Mouse (Mus musculus): ENCODE data around the gene Polr2f. TPM values are rescaled to one million over a fixed set of nuclear protein-coding genes. Genes with fewer than 3 reads are reported as not detected.

The Polr2f gene
- total RNA-seq (2015) (46.0 and 49.2 TPM in 2 replicates), total RNA-seq (2017) (39.6 and 54.1 TPM in 2 replicates)

DNA sequence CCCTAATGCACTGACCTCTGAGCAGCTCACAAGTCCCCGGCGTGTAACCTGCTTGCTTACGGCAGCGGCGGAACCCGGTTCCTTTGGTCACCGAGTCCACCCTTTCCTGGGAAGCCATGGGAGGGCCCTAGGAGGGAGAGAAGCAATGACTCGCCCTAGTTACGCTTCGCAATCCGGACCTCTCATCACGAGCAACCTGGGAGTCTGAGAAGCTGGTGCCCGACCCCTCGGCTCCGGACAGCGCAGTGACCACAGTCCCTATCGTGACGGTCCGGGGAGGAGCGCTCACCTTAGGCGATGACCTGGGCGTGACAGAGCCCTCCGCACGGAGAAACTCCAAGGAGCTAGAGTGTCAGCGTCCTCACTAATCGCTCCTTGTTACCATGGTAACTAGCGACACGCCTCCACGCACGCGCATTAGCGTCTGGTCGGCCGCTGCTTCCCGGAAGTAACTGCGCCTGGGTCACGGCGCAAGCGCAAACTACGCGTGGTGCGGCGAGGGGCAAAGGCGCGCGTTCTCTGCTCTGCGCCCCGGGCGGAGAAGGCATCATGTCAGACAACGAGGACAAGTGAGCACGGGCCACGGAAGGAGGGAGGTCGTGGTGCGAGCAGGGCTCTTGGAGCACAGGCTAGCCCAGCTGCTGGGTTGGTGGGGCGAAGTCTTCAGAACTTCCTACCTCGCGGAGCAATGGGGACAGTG lies at the start of gene Polr2f, which contains the start of gene 1700088E04Rik:
Gene Polr2f, plus strand, starts transcription at position 144 of the 700 bp plus-strand sequence.
Gene 1700088E04Rik, minus strand, starts transcription at position 388 of the 700 bp plus-strand sequence.
- peak; percentile 98 for ATAC-seq (ENCODE audit: poor library complexity, severe bottlenecking)

DNA sequence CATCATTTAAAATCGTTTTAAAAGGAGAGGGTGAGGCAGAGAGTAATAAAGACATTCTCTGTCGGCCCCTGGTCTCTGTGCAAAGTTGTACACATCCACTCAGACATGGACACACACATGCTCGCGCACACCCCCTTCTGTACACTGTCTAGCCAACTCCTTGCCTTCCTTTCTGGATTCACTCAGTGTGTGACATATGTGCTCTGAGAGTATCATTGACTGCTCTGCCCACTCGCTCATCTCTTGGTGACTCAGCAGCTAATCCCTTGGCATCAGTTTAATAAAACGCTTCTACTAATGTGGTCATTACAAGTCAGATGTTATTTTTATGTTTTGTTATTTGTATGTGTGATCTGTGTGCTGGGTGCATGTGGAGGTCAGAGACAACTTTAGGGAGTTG lies 48.5 kb upstream of the Polr2f start:
- no peak for ATAC-seq (ENCODE audit: poor library complexity, severe bottlenecking)

DNA sequence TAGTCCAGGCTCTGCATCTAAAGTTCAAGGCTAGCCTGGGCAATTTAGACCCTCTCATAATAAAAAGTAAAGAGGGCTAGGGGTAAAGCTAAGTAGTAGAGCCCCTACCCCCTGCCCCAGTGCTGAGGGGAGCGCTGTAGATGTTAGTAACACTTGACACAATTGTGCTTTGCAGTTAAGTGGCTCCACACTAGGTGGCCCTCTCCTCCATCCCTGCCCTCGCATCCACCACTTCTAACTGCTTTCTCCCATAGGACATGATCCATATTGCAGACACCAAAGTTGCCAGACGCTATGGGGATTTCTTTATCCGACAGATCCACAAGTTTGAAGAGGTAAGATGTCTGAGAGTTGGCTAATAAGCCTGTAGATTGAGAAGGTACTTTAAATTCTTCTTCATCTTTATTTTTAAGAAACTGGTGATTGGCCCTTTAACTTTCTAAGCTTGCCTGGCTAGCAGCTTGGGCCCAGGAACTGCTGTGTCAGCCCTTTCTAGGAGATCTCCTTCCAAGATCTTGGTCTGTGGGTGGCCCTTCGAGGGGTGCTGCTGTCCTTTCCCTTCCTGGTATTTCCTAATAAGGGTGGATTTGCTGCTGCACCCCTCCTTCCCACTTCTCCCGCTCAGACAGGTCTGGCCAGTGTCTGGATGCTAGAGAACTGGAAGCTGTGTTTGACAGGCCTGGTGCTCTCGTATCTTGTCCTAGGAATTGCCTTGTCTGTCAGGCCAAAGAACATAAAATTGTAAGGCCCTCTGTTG lies 47.5 kb upstream of the Polr2f start:
- no peak for ATAC-seq (ENCODE audit: poor library complexity, severe bottlenecking)

DNA sequence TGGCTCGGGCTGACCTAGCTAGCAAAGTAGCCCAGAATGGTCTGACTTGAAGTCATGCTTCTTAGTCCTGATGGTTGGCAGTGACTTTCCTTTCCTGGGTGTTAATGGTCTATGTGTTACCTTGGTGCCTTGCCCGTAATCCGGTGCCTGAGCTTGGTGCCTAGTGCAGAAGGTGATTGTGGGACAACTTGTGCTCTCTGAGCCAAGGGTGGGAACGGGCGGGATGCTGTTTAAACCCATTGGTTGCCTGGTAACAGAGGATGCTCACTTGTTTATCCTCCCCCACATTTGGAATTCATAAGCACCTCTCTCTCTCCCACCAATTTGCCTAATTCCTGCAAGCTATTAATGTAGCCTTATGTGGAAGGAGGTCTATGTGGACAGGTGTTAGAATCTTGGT lies 45.3 kb upstream of the Polr2f start:
- ATAC-seq (ENCODE audit: poor library complexity, severe bottlenecking), result no peak

DNA sequence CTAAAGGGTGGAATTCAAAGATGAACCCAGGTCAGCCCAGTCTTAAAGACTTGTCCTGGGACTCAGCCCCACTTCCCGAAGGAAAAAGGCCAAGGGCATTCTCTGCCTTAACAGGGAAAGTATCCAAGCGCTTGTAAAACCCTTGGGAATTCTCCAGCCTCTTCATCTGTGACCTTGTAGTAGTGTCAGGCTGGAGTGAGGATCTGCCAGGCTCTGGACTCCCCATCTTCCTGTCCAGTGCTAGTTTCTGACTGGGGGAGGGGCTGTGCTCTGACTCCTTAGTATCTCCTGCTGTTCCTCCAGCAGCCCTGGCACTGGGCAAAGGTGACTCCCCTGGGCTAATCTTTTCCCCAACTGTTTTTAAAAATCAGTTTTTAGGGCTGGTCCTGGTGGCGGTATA lies 44.3 kb upstream of the Polr2f start:
- ATAC-seq (ENCODE audit: poor library complexity, severe bottlenecking), result no peak

DNA sequence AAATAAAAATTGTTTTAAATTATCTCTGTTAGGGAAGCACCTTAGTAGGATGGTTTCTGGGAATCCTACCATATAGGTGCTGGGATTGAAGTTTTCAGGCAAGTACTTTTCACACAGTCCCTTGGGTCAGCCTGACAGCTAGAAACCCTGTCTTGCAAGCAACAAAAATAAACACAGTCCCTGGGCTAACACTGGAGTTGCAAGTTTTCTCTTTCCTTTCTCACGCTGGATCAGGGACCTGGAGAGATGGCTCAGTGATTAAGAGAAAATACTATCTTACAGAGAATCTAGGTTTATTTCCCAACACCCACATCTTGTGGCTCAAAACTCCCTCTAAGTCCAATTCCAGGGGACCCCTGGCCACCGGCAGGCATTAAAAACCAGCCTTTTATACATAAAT lies 43.7 kb upstream of the Polr2f start:
- no peak for ATAC-seq (ENCODE audit: poor library complexity, severe bottlenecking)

DNA sequence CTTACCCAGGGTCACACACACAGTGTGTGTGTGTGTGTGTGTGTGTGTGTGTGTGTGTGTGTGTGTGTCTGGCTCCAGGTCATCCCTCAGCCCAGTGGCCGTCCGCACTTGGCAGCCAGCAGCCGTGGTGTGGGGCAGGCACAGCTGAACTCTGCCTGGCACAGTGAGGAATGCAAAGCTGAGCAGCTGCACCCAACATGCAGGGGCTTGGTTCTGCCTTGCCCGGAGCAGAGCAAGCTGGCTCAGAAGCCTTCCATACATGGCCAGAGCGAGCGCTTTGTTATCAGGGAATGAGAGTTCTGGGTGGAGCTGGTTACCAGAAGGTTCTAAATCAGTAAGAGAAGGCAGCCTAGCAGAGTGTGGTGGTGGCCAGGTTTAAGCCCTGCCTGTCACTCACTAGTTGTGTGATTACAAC lies 43.2 kb upstream of the Polr2f start:
- ATAC-seq (ENCODE audit: poor library complexity, severe bottlenecking), result no peak

DNA sequence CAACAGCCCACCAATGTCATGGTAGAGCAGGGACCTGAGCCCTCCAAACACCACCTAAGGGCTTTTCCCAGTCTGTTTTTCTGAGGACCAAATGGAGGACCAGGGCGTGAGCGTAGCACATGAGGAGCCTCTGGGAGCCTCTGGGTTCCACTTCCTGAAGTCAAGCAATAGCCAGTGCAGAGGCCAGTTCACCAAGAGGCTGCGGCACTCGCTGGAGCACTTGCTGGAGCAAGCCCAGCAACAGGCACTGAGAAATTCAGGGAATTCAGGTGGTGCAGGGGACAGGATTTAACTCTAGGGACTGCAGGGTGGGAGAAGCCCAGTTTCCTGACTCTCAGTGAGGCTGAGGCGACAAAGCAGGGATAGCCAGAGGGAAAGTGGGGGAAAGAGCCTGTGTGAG lies 42.6 kb upstream of the Polr2f start:
- ATAC-seq (ENCODE audit: poor library complexity, severe bottlenecking), result no peak

DNA sequence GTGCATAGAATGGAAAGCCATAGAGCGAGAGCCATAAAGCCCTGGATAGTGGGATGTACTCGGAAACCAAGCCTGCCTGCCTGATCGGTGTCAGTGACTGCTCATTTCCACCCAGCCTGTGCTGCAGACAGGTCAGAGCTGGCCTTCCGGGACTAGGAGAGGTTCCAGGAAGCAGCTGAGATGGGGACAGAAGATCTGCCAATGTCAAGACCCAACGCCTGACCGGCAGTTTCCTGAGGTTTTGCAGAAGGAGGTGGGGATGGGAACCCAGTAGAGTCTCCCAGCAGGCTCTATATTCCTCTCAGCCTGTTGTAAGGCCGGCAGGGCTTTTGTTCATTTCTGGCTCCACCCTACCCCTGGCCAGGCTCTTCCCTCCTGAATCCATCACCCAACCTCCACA lies 41.9 kb upstream of the Polr2f start:
- no peak for ATAC-seq (ENCODE audit: poor library complexity, severe bottlenecking)

DNA sequence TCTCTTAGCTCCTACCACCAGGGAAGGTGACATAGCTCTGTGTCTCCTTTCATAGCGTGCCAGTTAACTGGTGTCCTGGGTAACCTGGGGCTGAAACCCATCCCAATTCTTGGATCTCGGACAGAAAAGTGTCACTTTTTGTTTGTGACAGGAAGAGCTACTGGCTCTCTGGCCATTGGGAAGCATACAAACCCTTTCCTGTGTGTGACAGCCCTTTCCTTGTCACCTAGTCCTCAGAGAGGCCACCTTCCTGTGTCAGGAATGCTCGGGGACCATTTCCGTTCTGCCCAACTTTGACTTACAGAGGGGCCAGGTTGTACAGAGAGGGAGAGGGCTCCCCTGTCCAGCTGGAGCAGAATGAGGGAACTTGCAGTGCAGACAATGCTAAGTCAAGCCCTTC lies 41.4 kb upstream of the Polr2f start:
- no peak for ATAC-seq (ENCODE audit: poor library complexity, severe bottlenecking)

DNA sequence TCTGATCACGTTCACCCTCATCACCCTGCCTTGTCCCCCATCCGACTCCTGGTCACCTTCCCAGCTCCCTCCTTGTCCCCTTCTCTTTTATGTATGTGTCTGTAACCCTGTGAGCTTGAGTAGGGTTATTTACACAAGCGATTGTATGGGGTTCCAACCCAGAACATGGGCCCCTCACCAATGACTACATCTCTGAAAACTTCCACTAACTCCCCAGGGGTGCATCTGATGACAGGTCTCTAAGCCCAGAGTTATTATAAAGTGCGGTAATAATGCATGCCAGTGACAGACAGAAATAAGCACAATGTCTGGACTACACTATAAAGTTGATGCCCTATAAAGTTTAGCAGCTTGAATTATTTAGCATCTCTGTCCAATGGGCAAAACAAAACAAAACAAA lies 40.4 kb upstream of the Polr2f start:
- no peak for ATAC-seq (ENCODE audit: poor library complexity, severe bottlenecking)

DNA sequence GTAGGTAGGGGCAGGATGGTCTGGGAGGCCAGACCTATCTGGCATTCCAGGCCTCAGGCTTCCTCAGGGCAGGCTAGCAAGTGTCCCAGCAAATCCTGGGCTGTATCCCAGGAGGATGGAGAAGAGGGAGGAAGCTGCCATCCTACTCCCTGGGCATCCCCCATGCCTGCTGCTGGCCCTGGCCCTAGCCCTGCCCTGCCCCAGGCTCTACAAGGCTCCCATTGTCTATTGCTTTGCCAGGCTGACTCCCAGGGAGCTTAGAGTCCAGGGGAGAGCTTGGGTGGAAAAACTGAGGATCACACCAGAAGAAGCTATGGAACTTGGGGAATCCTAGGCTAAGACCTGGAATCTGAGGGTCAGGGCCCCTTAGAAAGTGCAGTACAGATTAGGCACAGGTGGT lies 39.3 kb upstream of the Polr2f start:
- ATAC-seq (ENCODE audit: poor library complexity, severe bottlenecking), result no peak

DNA sequence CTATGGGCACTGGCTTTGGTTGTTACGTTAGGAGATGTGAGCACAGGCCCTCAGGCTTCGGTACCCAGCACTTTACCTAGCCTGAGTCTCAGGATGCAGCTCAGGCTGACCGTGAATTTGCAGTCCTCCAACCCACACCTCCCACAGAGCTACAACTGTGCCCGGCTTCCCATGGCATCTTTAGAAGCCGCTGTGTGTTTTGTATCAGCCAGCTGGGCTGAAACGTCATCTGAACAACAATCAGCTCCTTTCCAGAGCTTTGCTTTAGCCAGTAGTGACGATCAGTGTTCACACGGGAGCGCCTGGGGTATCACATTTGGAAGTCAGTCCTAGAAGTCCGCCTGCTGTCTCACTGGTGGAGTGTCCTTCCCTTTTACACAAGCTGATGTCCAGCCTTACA lies 37.5 kb upstream of the Polr2f start:
- ATAC-seq (ENCODE audit: poor library complexity, severe bottlenecking), result no peak

DNA sequence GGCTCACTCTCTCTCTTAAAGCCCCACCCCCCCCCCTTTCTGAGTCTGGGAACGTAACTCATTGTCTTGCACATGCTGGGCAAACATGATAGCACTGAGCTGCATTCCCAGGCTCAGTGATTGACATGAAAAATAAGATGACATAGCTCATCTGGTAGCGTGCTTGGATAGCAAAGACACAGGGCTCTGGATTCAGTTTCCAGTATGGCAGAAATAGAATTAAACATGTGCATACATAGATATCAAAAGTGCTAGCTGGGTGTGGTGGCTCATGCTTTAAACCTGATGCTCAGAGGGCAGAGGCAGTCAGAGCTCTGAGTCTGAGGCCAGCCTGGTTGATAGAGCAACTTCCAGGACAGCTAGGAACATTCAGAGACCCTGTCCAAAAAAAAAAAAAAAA lies 35.0 kb upstream of the Polr2f start:
- ATAC-seq (ENCODE audit: poor library complexity, severe bottlenecking), result no peak

DNA sequence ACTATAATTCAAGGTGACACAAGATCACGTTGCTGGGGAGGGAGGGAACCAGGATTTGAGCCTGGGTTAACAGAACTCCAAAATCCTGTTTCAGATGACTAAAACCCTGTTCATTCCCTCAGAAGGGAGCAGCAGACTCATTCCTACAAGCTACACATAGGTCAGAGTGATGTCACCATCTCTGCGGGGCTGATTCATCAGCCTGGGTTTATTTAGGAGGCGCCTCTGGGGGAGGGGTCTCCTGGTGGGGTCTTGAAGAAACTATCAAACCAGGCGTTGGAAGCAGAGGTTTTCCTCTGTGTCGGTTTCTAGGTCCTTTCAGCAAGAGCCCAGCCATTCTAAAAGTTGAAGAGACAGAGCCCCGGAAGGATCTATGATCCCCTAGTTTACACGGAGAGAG lies 32.8 kb upstream of the Polr2f start:
- no peak for ATAC-seq (ENCODE audit: poor library complexity, severe bottlenecking)

DNA sequence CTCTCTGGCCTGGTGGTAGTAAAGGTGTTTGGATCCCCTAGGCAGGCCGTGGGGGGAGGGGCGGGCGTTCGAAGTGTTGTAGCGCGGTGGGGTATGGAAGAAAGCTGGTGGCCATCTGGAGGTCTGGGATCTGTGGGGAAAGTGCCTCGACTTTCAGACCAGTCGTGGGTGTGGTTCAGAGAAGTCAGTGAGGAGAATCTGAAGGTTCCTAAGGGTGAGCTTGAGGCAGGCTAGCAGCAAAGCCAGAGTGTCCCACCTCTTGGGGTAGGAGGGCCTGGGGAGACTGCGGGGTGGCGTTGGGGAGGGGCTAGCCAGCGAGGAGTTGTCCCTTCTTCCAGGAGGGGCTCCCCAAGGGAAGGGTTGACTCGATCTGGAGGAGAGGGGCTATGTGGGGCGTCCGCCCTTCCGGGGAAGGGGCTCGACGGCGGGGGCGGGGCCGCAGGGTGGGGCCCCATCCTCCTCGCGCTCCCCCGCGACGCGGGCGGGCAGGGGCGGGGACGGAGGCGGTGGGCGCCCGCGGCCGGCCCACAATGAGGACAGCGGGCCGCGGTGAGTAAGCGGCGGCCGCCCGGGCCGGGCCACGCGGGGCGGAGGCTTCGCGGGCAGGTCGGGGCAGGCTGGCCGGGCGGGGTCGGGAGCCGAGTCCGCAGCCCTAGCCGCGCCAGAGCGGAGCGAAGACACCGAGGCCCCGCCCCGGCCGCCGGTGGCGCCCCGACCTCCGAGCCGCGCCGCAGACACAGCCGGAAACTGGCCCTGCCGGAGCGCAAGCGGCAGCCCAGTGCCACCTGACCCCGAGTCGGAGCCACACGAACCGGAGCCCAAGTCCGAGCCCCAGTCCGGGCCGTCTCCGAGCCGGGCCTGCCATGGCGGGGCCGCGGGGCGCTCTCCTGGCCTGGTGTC lies 32.1 kb upstream of the Polr2f start, which contains the start of gene Micall1:
Gene Micall1, plus strand, starts transcription at position 478 of the 900 bp plus-strand sequence.
- peak; percentile 78 for ATAC-seq (ENCODE audit: poor library complexity, severe bottlenecking)

DNA sequence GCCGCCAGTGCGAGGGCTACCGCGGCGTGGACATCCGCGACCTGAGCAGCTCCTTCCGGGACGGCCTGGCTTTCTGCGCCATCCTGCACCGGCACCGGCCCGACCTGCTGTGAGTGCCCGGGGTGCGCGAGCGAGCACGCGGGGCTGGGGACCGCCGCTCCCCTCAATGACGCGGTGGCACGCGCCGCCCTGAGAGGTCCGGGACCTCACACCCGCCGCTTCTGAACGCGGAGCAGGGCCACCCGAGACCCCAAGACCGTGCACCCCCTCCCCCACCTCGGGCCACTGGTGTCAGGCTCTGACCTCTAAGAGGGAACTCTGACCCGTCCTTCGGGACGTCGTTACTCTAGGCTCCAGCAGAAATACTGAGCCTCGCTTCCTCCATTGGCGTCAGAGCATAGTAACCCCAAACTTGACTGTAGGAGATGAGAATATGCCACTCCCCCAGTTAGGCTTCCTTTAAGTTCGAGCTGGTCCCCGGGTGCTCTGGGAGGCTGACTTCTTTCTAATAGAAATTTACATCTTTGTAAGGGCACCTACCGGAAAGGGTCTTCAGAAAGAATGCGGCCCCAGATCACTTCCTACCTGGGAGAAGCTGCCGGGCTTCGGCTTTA lies 31.4 kb upstream of the Polr2f start:
- peak; percentile 41 for ATAC-seq (ENCODE audit: poor library complexity, severe bottlenecking)

DNA sequence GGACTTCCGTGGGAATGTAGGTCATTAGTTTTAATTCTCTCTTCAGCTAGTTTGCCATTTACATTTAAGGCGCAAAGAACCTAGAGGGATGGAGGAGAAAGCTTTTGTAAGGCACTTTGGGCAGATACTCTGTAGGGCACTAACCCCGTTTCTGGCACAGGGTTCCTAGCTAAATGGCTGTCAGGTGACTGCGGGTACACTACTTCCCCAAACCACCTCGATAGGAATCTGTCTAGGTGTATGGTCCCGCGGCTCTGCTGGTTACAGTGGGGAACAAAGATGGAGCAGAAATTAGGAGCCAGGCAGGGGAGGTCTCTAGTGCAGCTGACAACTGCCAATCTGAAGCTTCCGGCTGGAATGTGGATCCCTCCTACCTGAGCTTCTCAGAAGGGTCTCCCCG lies 30.8 kb upstream of the Polr2f start:
- peak; percentile 56 for ATAC-seq (ENCODE audit: poor library complexity, severe bottlenecking)

DNA sequence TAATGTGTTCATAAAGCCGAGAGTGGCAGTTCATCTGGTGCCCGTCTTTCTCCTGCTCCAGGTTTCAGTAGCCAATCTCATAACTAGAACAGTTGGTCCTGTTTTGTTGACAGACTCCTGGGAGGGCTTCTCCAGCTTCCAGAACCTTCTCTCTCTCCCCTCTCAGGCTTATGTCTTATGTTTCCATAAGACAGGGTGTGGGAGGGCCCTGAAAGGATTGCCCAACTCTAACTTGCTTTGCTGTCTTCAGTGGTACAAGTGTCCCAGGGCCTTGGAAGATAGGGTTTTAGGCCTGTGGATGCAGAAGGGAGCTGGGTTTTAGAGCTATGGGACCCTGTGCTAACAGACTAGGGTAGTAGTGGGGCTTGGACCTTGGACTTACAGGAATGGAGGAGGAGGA lies 30.3 kb upstream of the Polr2f start:
- ATAC-seq (ENCODE audit: poor library complexity, severe bottlenecking), result no peak

DNA sequence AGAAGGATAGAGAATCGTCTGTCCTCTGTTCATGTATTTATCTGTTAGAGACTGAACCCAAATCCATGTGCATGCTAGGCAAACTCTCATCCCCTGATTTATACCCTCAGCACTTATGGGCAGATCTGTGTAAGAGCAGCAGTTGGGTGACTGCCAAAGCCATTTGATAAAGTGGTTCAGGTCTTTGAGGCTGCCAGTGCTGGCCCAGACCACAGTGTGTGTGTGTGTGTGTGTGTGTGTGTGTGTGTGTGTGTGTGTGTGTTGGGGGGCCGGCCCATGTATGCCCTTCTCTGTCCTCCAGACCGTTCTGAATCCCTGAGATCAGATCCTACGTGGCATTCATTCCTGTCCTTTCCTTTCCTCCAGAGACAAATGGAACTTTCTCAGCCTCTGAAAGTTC lies 29.0 kb upstream of the Polr2f start:
- ATAC-seq (ENCODE audit: poor library complexity, severe bottlenecking), result no peak

DNA sequence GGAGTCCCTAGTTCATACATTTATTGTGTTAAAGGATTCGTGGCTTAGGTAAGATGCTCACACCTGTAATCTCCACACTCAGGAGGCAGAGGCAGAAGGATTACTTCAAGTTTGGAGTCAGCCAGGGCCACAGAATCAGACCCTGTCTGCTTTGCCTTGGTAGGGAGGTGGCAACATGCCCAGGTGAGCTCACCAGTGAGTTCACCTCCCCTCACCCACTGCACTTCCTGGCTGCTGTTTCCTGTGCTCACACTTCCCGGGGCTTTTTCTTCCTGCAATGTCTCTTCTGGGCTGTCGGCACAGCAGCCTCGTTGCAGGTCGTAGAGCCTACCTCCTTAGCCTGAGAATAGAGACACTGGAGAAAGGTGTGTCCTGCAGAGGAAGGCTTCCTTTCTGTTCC lies 25.5 kb upstream of the Polr2f start:
- ATAC-seq (ENCODE audit: poor library complexity, severe bottlenecking), result no peak
